Mouse (Mus musculus) limb, embryonic 13.5 days (tissue): Measurements from ENCODE around the gene Gpr12. TPM values are rescaled to one million over a fixed set of nuclear protein-coding genes. Genes with fewer than 3 reads are reported as not detected.
"Not testable (repeated sequence)": the region's sequence is repeated elsewhere in the genome, so short reads cannot be mapped to it uniquely, and the experiment has no call there.

Source experiments
- ATAC-seq: fragments of 200-750 bp; cut with Nextera tagmentation; 2 replicates; pipeline ENCODE4 v1.8.0; 2017; ENCODE audit warnings: low read depth, moderate number of reproducible peaks, moderate TSS enrichment; ENCODE audit not compliant: low FRiP score
- H3K27ac ChIP-seq: fragments of 300-500 bp; sonication (generic); 2 replicates; pipeline ENCODE4 v1.5.1; 2015; ENCODE audit warnings: inconsistent platforms, mild to moderate bottlenecking, moderate library complexity
- H3K27me3 ChIP-seq: fragments of 300-500 bp; sonication (generic); 2 replicates; pipeline ENCODE4 v1.6.1; 2015; ENCODE audit warnings: mild to moderate bottlenecking, inconsistent platforms
- H3K36me3 ChIP-seq: fragments of 300-500 bp; sonication (generic); 2 replicates; pipeline ENCODE4 v1.6.1; 2015; ENCODE audit warnings: inconsistent platforms, mild to moderate bottlenecking, moderate library complexity
- H3K4me1 ChIP-seq: fragments of 300-500 bp; sonication (generic); 2 replicates; pipeline ENCODE4 v1.6.1; 2015; ENCODE audit warnings: inconsistent platforms
- H3K4me2 ChIP-seq: fragments of 300-500 bp; sonication (generic); replicated peaks from 2 replicates; pipeline ENCODE4 v1.6.1; 2015; ENCODE audit warnings: inconsistent platforms, mild to moderate bottlenecking, moderate library complexity
- H3K4me3 ChIP-seq: fragments of 300-500 bp; sonication (generic); 2 replicates; pipeline ENCODE4 v1.5.1; 2015; ENCODE audit warnings: moderate library complexity, mild to moderate bottlenecking, inconsistent platforms
- H3K9ac ChIP-seq: fragments of 300-500 bp; sonication (generic); 2 replicates; pipeline ENCODE4 v1.6.1; 2015; ENCODE audit warnings: mild to moderate bottlenecking, inconsistent platforms
- H3K9me3 ChIP-seq: fragments of 300-500 bp; sonication (generic); 2 replicates; pipeline ENCODE4 v1.6.1; 2016; ENCODE audit warnings: inconsistent platforms
- WGBS: fragments of 180-500 bp; shearing (Covaris S2); methylation state at CpG from one replicate; pipeline ENCODE4 v1.1.7; 2015; 5-methylcytosine and 5-hydroxymethylcytosine counted together
- polyA plus RNA-seq: library from polyadenylated mRNA; unstranded; fragments of >200 nt; fragmentation: Nextera tagmentation; extraction: Ambion mirVana; gene quantifications from 2 replicates; pipeline ENCODE4 v1.2.1, GENCODE M21; 2015

Gene Gpr12
- polyA plus RNA-seq, 1 experiment from 2014 or later = 0.17 TPM

GRCm38 (mm10) chr5:146606221-146606620 lies 21.2 kb upstream of the Gpr12 start:
- H3K4me2 ChIP-seq = no peak overlapping the region
- 74% methylated on average over 5 of the region's 5 CpGs for WGBS
- H3K36me3 ChIP-seq = no peaks in the 10 kb centered on the region
- H3K4me1 ChIP-seq = peaks cover 9% of the 10 kb centered on the region
- no peak overlapping the region for H3K9ac ChIP-seq
- no peaks in the 10 kb centered on the region for H3K27me3 ChIP-seq
- ATAC-seq = no peak
- H3K9me3 ChIP-seq = no peaks in the 10 kb centered on the region
- H3K27ac ChIP-seq = no peak overlapping the region
- no peak overlapping the region for H3K4me3 ChIP-seq

- H3K27ac ChIP-seq = no peak overlapping the region
- no peaks in the 10 kb centered on the region for H3K4me1 ChIP-seq
- no peaks in the 10 kb centered on the region for H3K36me3 ChIP-seq
- H3K27me3 ChIP-seq = no peaks in the 10 kb centered on the region
- no peak overlapping the region for H3K9ac ChIP-seq
- H3K9me3 ChIP-seq = no peaks in the 10 kb centered on the region
- H3K4me2 ChIP-seq = no peak overlapping the region
- WGBS = 79% methylated on average over 5 of the region's 5 CpGs
- H3K4me3 ChIP-seq = no peak overlapping the region
- ATAC-seq = no peak
Measured at GRCm38 (mm10) chr5:146599970-146600369, 14.9 kb upstream of the Gpr12 start.

GRCm38 (mm10) chr5:146599216-146599615 lies 14.2 kb upstream of the Gpr12 start:
- not testable (repeated sequence) for H3K27ac ChIP-seq, H3K4me1 ChIP-seq, H3K9ac ChIP-seq, H3K9me3 ChIP-seq, ATAC-seq, H3K4me3 ChIP-seq, H3K27me3 ChIP-seq, H3K4me2 ChIP-seq, H3K36me3 ChIP-seq
- WGBS = 83% methylated on average over 7 of the region's 7 CpGs

- Histone ChIP-seq H3K4me2 (no peak overlapping the region), H3K36me3 (no peaks in the 10 kb centered on the region), H3K9ac (no peak overlapping the region), H3K4me3 (no peak overlapping the region), H3K27me3 (no peaks in the 10 kb centered on the region), H3K27ac (no peak overlapping the region), H3K4me1 (no peaks in the 10 kb centered on the region), H3K9me3 (no peaks in the 10 kb centered on the region)
- 89% methylated on average over 27 of the region's 27 CpGs for WGBS
- no peak for ATAC-seq
Measured at GRCm38 (mm10) chr5:146598215-146599119, 13.4 kb upstream of the Gpr12 start.

GRCm38 (mm10) chr5:146597503-146597874 lies 12.4 kb upstream of the Gpr12 start:
- no peaks in the 10 kb centered on the region for H3K9me3 ChIP-seq
- no peak overlapping the region for H3K4me3 ChIP-seq
- H3K27me3 ChIP-seq = no peaks in the 10 kb centered on the region
- H3K36me3 ChIP-seq = no peaks in the 10 kb centered on the region
- H3K4me1 ChIP-seq = no peaks in the 10 kb centered on the region
- H3K4me2 ChIP-seq = no peak overlapping the region
- ATAC-seq = no peak
- WGBS = 93% methylated on average over 10 of the region's 10 CpGs
- H3K27ac ChIP-seq = no peak overlapping the region
- H3K9ac ChIP-seq = no peak overlapping the region

- Histone ChIP-seq H3K27me3 (no peaks in the 10 kb centered on the region), H3K4me3 (no peak overlapping the region), H3K27ac (no peak overlapping the region), H3K4me1 (no peaks in the 10 kb centered on the region), H3K4me2 (no peak overlapping the region), H3K9ac (no peak overlapping the region), H3K9me3 (no peaks in the 10 kb centered on the region), H3K36me3 (no peaks in the 10 kb centered on the region)
- WGBS = 72% methylated on average over 18 of the region's 18 CpGs
- no peak for ATAC-seq
Measured at GRCm38 (mm10) chr5:146596612-146597502, 11.8 kb upstream of the Gpr12 start.

- Histone ChIP-seq H3K4me3 (no peak overlapping the region), H3K9ac (no peak overlapping the region), H3K4me1 (peaks cover 14% of the 10 kb centered on the region; the same call in 1 of the 2 replicates), H3K4me2 (no peak overlapping the region), H3K36me3 (no peaks in the 10 kb centered on the region), H3K27ac (no peak overlapping the region), H3K27me3 (0 out of 2 replicates have a peak, but pooled peaks cover 3% of the 10 kb centered on the region), H3K9me3 (no peaks in the 10 kb centered on the region)
- ATAC-seq = no peak
- 82% methylated on average over 5 of the region's 5 CpGs for WGBS
Measured at GRCm38 (mm10) chr5:146592580-146592979, 7.5 kb upstream of the Gpr12 start.

GRCm38 (mm10) chr5:146591636-146592035 lies 6.6 kb upstream of the Gpr12 start:
- Histone ChIP-seq H3K9me3 (no peaks in the 10 kb centered on the region), H3K9ac (no peak overlapping the region), H3K27me3 (peaks cover 10% of the 10 kb centered on the region; the same call in 1 of the 2 replicates), H3K4me1 (peaks cover 14% of the 10 kb centered on the region; the same call in 1 of the 2 replicates), H3K36me3 (no peaks in the 10 kb centered on the region), H3K4me3 (no peak overlapping the region), H3K27ac (no peak overlapping the region), H3K4me2 (no peak overlapping the region)
- 92% methylated on average over 4 of the region's 4 CpGs for WGBS
- ATAC-seq = no peak

GRCm38 (mm10) chr5:146590987-146591386 lies 5.9 kb upstream of the Gpr12 start:
- 24% methylated on average over 4 of the region's 4 CpGs for WGBS
- Histone ChIP-seq H3K9me3 (no peaks in the 10 kb centered on the region), H3K27ac (no peak overlapping the region), H3K4me3 (no peak overlapping the region), H3K36me3 (no peaks in the 10 kb centered on the region), H3K4me1 (peaks cover 14% of the 10 kb centered on the region; the same call in 1 of the 2 replicates), H3K27me3 (peaks cover 17% of the 10 kb centered on the region), H3K9ac (no peak overlapping the region), H3K4me2 (no peak overlapping the region)
- ATAC-seq = no peak

GRCm38 (mm10) chr5:146586357-146587070 lies 1.5 kb upstream of the Gpr12 start:
- no peaks in the 10 kb centered on the region for H3K9me3 ChIP-seq
- no peak overlapping the region for H3K27ac ChIP-seq
- peaks cover 53% of the 10 kb centered on the region for H3K27me3 ChIP-seq
- 71% methylated on average over 8 of the region's 8 CpGs for WGBS
- no peak overlapping the region for H3K9ac ChIP-seq
- H3K4me2 ChIP-seq = no peak overlapping the region
- H3K4me1 ChIP-seq = peaks cover 34% of the 10 kb centered on the region
- no peak for ATAC-seq
- H3K4me3 ChIP-seq = no peak overlapping the region
- no peaks in the 10 kb centered on the region for H3K36me3 ChIP-seq

- peak; percentile 17; the same call in 1 of the 2 replicates for ATAC-seq
- Histone ChIP-seq H3K27ac (no peak overlapping the region), H3K4me1 (peaks cover 26% of the 10 kb centered on the region), H3K9ac (peak overlapping the region; percentile 58), H3K9me3 (no peaks in the 10 kb centered on the region), H3K36me3 (no peaks in the 10 kb centered on the region), H3K4me3 (peak overlapping the region; percentile 57), H3K4me2 (peak overlapping the region; percentile 97), H3K27me3 (peaks cover 54% of the 10 kb centered on the region)
- 3% methylated on average over 10 of the region's 10 CpGs for WGBS
Measured at GRCm38 (mm10) chr5:146585307-146585651, 240 bp upstream of the Gpr12 start.

GRCm38 (mm10) chr5:146584156-146584477 lies 922 bp downstream of the Gpr12 start:
- H3K27ac ChIP-seq = no peak overlapping the region
- peak overlapping the region; percentile 97 for H3K4me2 ChIP-seq
- peaks cover 21% of the 10 kb centered on the region for H3K4me1 ChIP-seq
- 5% methylated on average over 10 of the region's 10 CpGs for WGBS
- no peaks in the 10 kb centered on the region for H3K9me3 ChIP-seq
- H3K9ac ChIP-seq = peak overlapping the region; percentile 58; the same call in 1 of the 2 replicates
- peaks cover 54% of the 10 kb centered on the region for H3K27me3 ChIP-seq
- H3K36me3 ChIP-seq = no peaks in the 10 kb centered on the region
- ATAC-seq = no peak
- H3K4me3 ChIP-seq = peak overlapping the region; percentile 57
